Mouse (Mus musculus): ENCODE measurements around the gene Lamc3. TPM values are rescaled to one million over a fixed set of nuclear protein-coding genes. Genes with fewer than 3 reads are reported as not detected.

Gene Lamc3
- 10 to 100 TPM; 13.7 to 20.1 TPM for total RNA-seq (2021)
- long read RNA-seq, experiment 1, full-length matches to known transcripts: 1 of 9 reads
- long read RNA-seq, experiment 1, partial matches to known transcripts: 3 of 9 reads
- long read RNA-seq, experiment 1, other reads (novel, unspliced or antisense): 5 of 9 reads
- long read RNA-seq, experiment 2, full-length matches to known transcripts: 4 of 6 reads
- long read RNA-seq, experiment 2, partial matches to known transcripts: 2 of 6 reads
- long read RNA-seq, experiment 2, other reads (novel, unspliced or antisense): 0 of 6 reads

DNA sequence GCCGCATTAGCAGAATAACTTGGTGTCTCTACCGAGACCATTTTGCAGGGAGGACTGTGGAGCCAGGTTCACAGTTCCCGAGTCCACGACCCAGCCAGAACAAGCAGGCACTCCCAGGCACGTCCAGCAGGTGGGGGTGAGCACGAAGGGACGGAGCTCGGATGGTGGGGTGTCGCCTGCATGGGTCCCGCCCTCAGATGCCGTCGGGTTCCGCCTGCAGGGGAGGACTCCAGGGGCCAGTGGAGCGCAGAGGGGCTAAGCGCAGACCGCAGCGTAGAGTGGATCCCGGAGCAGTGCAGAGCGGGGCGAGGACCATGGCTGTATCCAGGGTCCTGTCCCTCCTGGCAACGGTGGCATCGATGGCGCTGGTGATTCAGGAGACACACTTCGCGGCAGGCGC is at the start of gene Lamc3:
Gene Lamc3 (plus strand): TSS at position 262 of the 400 bp plus-strand sequence.
- DNase-seq: peak; percentile 66 to 76

DNA sequence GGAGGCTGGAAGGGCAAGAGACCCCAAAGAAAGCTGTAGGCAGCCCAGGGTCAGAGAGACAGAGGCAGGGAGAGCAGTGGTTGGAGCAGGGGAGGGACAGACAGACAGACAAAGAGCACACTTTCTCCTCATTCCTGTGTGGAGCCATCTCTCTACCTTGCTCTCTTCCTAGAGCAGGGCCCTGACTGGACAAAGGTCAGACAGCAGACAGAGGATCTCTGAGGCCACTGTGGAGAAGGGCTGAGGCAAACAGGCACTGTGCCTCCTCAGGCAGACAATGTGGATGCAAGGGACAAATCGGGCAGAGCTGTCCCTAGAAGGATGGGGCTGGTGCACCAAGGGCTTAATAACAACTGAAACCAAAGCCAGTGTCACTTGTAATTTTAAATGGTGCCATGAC is 48.2 kb upstream of the Lamc3 start:
- DNase-seq: no peak

- DNase-seq: no peak
Measured at GRCm38 (mm10) chr2:31844729-31845136, 42.4 kb upstream of the Lamc3 start.

GRCm38 (mm10) chr2:31845512-31845895 is 41.6 kb upstream of the Lamc3 start:
- DNase-seq: no peak

DNA sequence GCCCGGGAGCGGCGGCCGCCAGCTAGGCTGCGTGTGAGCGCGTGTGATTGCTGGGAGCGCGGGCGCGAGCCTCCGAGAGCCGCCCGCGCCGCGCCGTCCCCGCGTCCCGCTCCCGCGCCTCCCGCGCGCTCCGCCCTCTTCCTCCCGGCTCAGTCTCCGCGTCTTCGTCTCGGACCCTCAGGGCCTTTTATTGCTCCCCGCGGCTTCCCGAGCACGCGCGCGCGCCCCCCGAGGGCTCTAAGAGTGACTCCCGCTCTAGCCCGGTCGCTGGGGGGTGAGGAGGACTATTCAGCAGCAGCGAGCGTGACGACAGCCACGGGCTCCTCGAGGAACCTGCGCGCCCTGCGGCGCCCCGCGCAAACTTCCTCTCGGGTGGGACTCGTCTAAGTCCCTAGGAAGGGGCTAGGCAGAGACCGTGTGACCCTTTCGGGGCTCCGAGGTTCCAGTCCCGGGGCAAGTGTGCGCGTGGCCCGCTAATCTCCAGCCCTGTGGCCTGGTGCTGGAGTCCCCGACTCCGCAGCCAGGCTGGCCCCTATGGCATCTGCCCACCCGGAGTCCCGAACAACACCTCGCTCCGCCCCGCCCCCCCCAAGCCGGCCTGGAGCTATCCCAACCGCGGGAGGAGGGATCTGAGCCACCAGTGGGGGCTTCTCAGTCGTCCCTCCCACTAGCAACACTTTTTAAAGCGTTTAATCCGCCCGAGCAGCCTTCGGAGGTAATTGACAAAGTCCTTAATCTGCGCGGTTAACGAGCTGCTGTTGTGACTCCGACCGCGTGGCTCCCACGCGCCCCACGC is 41.0 kb upstream of the Lamc3 start, which contains the start of gene Fibcd1:
Gene Fibcd1 (minus strand): TSS at position 110 of the 796 bp plus-strand sequence.
- DNase-seq: peak in 1 of 2 experiments; percentile 37

DNA sequence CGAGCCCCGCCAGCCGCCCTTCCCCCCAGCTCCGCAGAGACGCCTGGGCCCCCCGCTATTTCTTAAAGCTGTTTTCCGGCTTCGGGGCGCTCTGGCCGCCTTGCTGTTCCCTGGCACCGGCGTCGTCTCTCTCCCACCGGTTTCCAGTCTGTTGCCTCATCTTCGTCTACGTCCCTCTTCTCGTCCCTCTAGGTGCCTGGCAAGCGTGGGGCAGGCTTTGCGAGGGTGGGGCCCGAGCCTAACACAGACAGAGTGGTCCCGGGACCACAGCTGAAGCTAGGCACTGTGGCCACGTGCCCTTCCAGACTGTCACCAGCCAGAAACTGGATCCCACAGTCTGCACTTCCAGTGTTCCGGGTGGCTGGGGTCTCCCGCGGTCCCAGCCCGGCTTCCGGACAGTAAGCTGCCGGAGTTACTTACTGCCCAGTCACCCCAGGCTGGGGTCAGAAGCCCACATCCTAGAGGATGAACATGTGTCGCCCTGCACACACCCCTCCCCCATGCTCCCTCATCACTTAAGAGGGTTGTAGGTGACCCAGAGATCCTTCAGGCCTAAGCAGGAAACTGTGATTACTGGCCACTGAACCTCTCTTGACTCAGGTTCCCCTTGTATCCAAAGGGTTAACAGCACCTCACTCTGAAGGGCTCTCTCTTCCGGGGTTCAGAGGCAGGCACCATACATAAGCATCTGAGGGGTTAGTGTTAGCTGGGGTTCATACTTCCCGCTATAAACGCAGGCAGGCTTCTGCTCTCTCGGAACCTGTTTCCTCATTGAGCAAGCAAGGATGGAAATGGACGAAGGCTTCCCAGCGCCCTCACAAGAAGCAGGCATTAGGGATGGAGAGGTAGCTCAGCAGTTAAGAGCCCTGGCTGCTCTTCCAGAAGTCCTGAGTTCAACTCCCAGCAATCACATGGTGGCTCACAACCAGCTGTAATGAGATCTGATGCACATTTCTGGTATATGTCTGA is 40.1 kb upstream of the Lamc3 start:
- DNase-seq: no peak

GRCm38 (mm10) chr2:31847908-31848307 is 39.2 kb upstream of the Lamc3 start:
- DNase-seq: peak in 1 of 2 experiments; percentile 36

DNA sequence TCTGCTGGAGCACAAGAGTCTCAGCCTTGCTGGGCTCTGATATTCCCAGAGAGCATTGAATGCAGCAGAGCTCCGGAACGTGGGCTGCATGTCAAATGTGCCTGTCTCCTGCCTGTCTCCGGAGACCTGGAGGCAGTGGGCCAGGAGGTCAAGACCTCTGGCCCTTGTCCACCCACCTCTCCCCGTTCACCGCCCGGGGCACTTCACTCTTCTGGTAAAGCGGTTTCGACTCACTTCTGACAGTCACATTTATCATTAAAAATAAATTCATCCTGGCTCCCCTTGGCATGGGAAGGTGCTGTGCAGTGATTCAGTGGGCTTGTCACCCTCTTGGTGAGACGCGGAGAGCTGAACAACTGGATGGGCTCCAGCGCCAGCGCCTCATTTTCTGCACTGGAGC is 37.0 kb upstream of the Lamc3 start:
- peak in 1 of 2 experiments; percentile 31 for DNase-seq

GRCm38 (mm10) chr2:31855991-31856390 is 31.1 kb upstream of the Lamc3 start:
- peak in 1 of 2 experiments; percentile 23 for DNase-seq

GRCm38 (mm10) chr2:31857180-31857579 is 29.9 kb upstream of the Lamc3 start:
- peak; percentile 43 to 57 for DNase-seq

- DNase-seq: no peak
Measured at GRCm38 (mm10) chr2:31858500-31858899, 28.6 kb upstream of the Lamc3 start.

- no peak for DNase-seq
Measured at GRCm38 (mm10) chr2:31862919-31863318, 24.2 kb upstream of the Lamc3 start.

- no peak for DNase-seq
Measured at GRCm38 (mm10) chr2:31863766-31864165, 23.3 kb upstream of the Lamc3 start.

DNA sequence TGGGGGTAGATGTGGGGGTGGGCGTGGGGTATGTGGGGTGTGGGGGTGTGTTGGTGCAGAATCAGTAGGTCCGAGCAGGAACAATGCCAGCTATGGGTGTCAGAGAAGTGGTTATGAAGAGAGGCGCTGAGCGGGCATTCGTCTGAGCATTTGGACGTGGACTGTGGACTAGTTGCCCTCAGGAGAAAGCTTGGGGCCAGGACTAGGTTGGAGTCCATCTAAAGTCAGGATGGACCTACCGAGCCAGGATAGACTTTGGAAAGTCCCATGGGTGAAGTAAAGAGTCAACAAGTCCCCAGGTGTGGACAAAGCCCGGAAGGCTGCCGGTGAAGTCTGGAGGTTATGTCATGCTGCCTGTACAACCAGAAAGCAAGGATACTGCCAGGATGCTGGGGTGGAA is 22.2 kb upstream of the Lamc3 start:
- DNase-seq: no peak

- DNase-seq: no peak
Measured at GRCm38 (mm10) chr2:31865322-31865721, 21.8 kb upstream of the Lamc3 start.

DNA sequence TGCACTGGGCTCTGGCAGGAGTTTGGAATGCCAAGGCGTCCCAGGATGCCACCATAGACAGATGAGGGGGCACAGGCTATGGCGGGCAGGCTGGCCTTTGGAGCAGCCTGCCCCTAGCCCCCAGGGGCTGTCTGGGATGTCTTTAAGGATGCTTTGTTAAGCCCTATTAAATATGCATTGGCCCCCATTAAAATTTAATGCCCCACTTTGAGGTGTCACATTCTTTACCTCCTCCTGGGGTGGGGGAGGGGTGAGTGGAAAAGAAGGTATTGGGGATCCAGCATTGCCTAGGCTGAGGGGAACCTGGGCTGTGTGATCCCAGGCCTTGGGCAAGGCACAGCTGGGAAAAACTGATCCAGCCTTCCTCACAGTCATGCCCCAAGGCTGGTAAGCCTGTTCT is 21.3 kb upstream of the Lamc3 start:
- no peak for DNase-seq

GRCm38 (mm10) chr2:31867773-31868537 is 19.1 kb upstream of the Lamc3 start:
- DNase-seq: no peak

DNA sequence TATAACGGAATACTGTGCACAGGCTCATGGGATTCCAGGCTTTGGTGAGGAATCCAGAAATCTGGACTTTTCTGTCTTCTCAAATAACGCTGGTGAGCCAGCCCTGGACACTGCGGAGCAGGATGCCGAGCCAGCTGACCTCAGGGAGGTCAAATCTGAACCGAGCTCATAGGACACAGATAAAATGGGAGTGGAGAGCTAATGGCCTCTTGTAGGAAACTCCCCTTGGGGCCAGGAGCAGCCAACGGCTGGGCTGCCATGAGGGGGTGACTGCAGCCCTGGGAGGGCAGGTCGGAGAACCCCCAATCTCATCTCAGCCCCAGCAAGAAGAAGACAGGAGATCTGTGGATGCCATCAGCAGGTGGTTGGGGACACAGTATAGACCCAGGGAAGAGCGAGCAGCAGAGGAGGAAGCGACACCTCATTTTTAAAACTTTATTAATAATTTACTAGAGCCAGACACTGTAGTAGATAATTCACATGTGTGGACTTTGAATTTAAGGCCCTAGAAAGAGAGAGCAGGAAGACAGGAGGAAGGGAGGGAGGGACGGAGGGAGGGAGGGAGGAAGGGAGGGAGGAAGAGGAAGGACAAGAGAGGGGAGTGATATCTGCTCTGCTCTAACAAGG is 18.4 kb upstream of the Lamc3 start:
- no peak for DNase-seq

DNA sequence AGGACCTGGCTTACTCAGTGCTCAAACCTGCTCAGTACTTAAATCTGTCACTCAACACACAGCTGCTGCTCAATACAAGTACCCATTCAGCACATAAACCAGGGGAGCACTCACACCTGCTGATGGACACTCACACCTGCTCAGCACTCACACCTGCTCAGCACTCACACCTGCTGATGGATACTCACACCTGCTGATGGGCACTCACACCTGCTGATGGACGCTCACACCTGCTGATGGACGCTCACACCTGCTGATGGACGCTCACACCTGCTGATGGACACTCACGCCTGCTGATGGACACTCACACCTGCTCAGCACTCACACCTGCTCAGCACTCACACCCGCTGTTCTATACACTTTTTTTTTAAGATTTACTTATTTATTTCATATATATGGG is 17.4 kb upstream of the Lamc3 start:
- DNase-seq: no peak

DNA sequence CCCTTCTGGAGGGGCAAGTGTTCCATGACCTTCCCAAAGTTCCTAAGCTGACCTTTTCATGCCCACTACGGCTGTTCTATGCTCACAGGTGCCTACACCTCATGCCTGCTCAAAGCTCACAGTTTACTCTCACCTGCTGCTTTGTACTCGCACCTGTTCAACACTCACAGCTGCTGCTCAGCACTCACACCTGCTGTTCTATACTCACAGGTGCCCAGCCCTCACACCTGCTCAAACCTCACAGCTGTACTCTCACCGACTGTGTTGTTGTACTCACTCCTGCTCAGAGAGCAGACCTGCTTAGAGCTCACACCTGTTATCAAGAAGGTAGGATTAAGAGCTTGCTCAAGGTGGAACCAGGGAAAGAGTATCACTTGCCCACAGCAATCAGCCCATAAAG is 16.4 kb upstream of the Lamc3 start:
- DNase-seq: no peak

GRCm38 (mm10) chr2:31874290-31874855 is 12.7 kb upstream of the Lamc3 start:
- no peak for DNase-seq
